Mouse (Mus musculus) kidney, adult 2 months (tissue): ENCODE data around the gene Tctex1d1. TPM values are rescaled to one million over a fixed set of nuclear protein-coding genes. Genes with fewer than 3 reads are reported as not detected.

ENCODE experiments used
- DNase-seq: peaks from one replicate; pipeline ENCODE4 v3.0.0; 2021
- H3K27ac ChIP-seq: fragments of 200-500 bp; 2 replicates; pipeline ENCODE4 v1.5.1; 2012; ENCODE audit warnings: low read depth, low read length, control low read depth, inconsistent platforms; ENCODE audit not compliant: insufficient read depth
- H3K27me3 ChIP-seq: fragments of 200-500 bp; replicated peaks from 2 replicates; pipeline ENCODE4 v1.6.1; 2012; ENCODE audit warnings: mild to moderate bottlenecking, moderate library complexity, low read length, inconsistent platforms; ENCODE audit not compliant: control insufficient read depth, insufficient read depth
- H3K36me3 ChIP-seq: fragments of 200-500 bp; 2 replicates; pipeline ENCODE4 v1.6.1; 2012; ENCODE audit warnings: mild to moderate bottlenecking, moderate library complexity, low read length, inconsistent platforms; ENCODE audit not compliant: control insufficient read depth, insufficient read depth
- H3K4me1 ChIP-seq: fragments of 200-500 bp; 2 replicates; pipeline ENCODE4 v1.6.1; 2011; ENCODE audit warnings: low read length; ENCODE audit not compliant: control insufficient read depth, insufficient read depth
- H3K4me3 ChIP-seq: fragments of 200-500 bp; 2 replicates; pipeline ENCODE4 v1.5.1; 2011; ENCODE audit warnings: mild to moderate bottlenecking, low read depth, low read length, control low read depth; ENCODE audit not compliant: insufficient read depth
- CTCF ChIP-seq: fragments of 200-500 bp; conservative IDR thresholded peaks from 2 replicates; pipeline ENCODE4 v1.5.1; 2011; ENCODE audit warnings: low read depth, mild to moderate bottlenecking, control low read depth, low read length, moderate library complexity, mixed read lengths; ENCODE audit not compliant: insufficient read depth, insufficient read length
- POLR2A ChIP-seq: fragments of 200-500 bp; IDR thresholded peaks from one replicate; pipeline ENCODE4 v1.6.1; 2011; ENCODE audit warnings: low read depth, low read length, control low read depth
- WGBS: fragments of 180-500 bp; shearing (Covaris S2); methylation state at CpG from one replicate; pipeline ENCODE4 v1.1.7; 2018; 5-methylcytosine and 5-hydroxymethylcytosine counted together
- polyA plus RNA-seq: library from polyadenylated mRNA; depleted of rRNA; stranded (reverse); fragments of >200 nt; gene quantifications from 2 replicates; pipeline ENCODE4 v1.2.3, GENCODE M21; 2012

The Tctex1d1 gene
- polyA plus RNA-seq, 1 experiment: not detected

DNA sequence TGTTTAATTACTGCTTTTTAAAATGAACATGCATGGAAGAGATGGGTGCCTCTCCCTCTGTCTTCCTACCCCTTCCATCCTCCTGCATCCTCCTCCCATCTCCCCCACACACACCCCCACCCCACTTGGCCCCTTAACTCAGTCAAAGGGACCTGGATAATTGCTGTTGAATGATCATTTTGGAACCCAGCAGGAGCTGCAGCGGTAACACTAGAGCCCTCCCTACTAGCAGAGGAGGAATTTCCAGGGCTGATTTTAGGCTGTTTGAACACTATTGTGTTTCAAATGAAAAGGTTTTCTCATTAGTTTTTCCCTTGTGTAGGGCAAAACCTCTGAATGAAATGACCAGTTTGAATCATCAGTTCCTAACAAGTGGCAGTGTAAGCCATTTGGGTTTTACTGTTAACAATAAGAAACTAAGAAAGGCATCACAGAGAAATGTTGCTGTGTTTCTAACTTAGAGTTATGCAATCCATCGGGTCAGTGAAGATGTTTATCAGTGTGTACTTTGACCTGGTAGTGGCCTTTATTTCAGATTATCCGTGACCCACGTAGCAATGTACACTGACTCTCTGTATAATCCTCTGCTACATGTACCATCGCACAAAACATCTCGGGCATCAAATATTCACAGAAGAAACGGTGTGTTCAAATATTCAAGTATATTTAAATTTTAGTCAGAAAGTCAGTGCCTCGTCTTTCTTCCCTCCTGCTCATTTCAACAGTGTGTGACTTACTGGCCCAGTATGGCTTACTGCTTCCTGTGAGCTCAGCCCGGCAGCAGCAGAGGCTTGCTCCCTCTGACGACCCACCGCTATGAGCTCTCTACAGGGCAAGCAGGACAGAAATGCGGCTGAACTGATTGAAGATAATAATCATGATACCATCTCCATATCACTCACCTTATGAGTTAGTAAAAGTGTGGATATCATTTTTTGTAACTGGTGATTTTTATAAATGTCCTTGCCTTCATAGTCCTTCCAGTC lies 1.8 kb upstream of the Tctex1d1 start:
- WGBS: 70% methylated on average over 12 of the region's 12 CpGs
- no peaks in the 10 kb centered on the region for H3K36me3 ChIP-seq
- H3K27ac ChIP-seq: no peak overlapping the region
- TF ChIP-seq CTCF (no peak), POLR2A (no peak)
- no peaks in the 10 kb centered on the region for H3K4me1 ChIP-seq
- DNase-seq: no peak
- no peak overlapping the region for H3K4me3 ChIP-seq
- H3K27me3 ChIP-seq: 0 out of 2 replicates have a peak, but pooled peaks cover 2% of the 10 kb centered on the region

- no peak overlapping the region for H3K4me3 ChIP-seq
- DNase-seq: no peak
- H3K36me3 ChIP-seq: no peaks in the 10 kb centered on the region
- H3K27me3 ChIP-seq: 0 out of 2 replicates have a peak, but pooled peaks cover 2% of the 10 kb centered on the region
- WGBS: 19% methylated on average over 16 of the region's 16 CpGs
- TF ChIP-seq CTCF (no peak), POLR2A (no peak)
- H3K27ac ChIP-seq: no peak overlapping the region
- H3K4me1 ChIP-seq: no peaks in the 10 kb centered on the region
Observed at GRCm38 (mm10) chr4:102977778-102978321, 556 bp upstream of the Tctex1d1 start.

DNA sequence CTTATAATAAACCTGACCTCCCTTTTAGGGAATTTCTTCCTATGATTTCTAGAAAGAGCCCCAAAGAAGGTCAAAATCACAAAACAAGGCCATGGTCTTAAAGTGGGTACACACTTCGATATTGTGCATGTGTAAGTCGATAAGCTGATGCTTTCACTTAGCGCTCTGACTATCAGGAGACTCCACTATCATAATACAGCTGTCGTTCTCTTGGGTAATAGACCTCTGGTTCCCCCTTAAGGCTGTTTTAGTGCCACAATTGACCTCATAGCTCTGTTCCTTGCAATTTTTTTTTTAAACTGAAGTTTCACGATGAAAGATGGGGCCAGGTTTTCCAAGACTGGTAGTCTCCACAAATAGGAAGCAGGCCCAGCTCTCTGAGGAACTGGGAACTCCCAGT lies 979 bp downstream of the Tctex1d1 start:
- WGBS: 52% methylated on average over 5 of the region's 5 CpGs

DNA sequence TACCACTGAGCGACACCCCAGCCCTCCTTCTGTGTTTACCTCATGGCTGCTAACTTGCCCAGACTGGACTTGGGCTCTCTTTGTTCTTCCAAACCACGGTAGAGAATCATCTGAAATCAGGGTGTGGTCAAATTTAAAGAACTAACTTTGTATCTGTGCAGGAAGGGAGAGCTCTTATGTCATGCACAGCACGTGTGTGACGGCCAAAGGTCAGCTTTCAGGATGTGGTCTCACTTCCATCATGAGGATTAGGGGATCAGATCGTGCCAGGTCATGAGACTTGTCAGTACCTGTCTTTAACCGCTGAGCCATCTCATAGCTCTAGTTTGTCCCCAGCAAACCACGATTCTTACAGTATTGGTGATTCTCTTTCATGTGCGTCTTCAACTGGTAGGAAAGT lies 3.3 kb downstream of the Tctex1d1 start:
- TF ChIP-seq CTCF (no peak), POLR2A (no peak)
- no peaks in the 10 kb centered on the region for H3K36me3 ChIP-seq
- H3K27ac ChIP-seq: no peak overlapping the region
- no peak for DNase-seq
- H3K4me3 ChIP-seq: no peak overlapping the region
- 0 out of 2 replicates have a peak, but pooled peaks cover 2% of the 10 kb centered on the region for H3K27me3 ChIP-seq
- no peaks in the 10 kb centered on the region for H3K4me1 ChIP-seq
- WGBS: 83% methylated on average over 8 of the region's 8 CpGs

More for the DNA sequence above, 979 bp downstream of the Tctex1d1 start:
- Histone ChIP-seq H3K27me3 (0 out of 2 replicates have a peak, but pooled peaks cover 2% of the 10 kb centered on the region), H3K4me3 (no peak overlapping the region), H3K27ac (no peak overlapping the region), H3K36me3 (no peaks in the 10 kb centered on the region), H3K4me1 (no peaks in the 10 kb centered on the region)
- no peak for DNase-seq
- no peak for TF ChIP-seq CTCF
- no peak for TF ChIP-seq POLR2A

- WGBS: 74% methylated on average over 7 of the region's 7 CpGs
- Histone ChIP-seq H3K27ac (no peak overlapping the region), H3K27me3 (no peaks in the 10 kb centered on the region), H3K4me1 (no peaks in the 10 kb centered on the region), H3K36me3 (no peaks in the 10 kb centered on the region), H3K4me3 (no peak overlapping the region)
- TF ChIP-seq POLR2A: no peak
- TF ChIP-seq CTCF: no peak
- no peak for DNase-seq
Observed at GRCm38 (mm10) chr4:102986173-102986572, 7.8 kb downstream of the Tctex1d1 start.

GRCm38 (mm10) chr4:102986917-102987316 lies 8.5 kb downstream of the Tctex1d1 start:
- Histone ChIP-seq H3K4me1 (no peaks in the 10 kb centered on the region), H3K4me3 (no peak overlapping the region), H3K27ac (no peak overlapping the region), H3K27me3 (no peaks in the 10 kb centered on the region), H3K36me3 (no peaks in the 10 kb centered on the region)
- 2% methylated on average over 2 of the region's 2 CpGs for WGBS
- DNase-seq: peak; percentile 58
- peak; percentile 74 for TF ChIP-seq CTCF
- TF ChIP-seq POLR2A: no peak

- DNase-seq: no peak
- no peaks in the 10 kb centered on the region for H3K27me3 ChIP-seq
- 83% methylated on average over 4 of the region's 4 CpGs for WGBS
- no peaks in the 10 kb centered on the region for H3K36me3 ChIP-seq
- H3K27ac ChIP-seq: no peak overlapping the region
- TF ChIP-seq POLR2A: no peak
- no peak for TF ChIP-seq CTCF
- H3K4me1 ChIP-seq: no peaks in the 10 kb centered on the region
- no peak overlapping the region for H3K4me3 ChIP-seq
Observed at GRCm38 (mm10) chr4:102987325-102987724, 8.9 kb downstream of the Tctex1d1 start.
